Mouse (Mus musculus): Measurements from ENCODE around the gene Wdr48. TPM values are rescaled to one million over a fixed set of nuclear protein-coding genes. Genes with fewer than 3 reads are reported as not detected.

The Wdr48 gene
- polyA plus RNA-seq, 1 experiment from 2014 or later, result 14.3 TPM

GRCm38 (mm10) chr9:119943326-119943725 is 48.6 kb downstream of the Wdr48 start:
- Histone ChIP-seq H3K4me2 (replicated peaks; ENCODE audit: low read depth) (no peak overlapping the region), H3K27ac (ENCODE audit: low read depth, low read length) (no peak overlapping the region), H3K27me3 (replicated peaks; ENCODE audit: control insufficient read depth, insufficient read depth, low read length) (no peaks in the 10 kb centered on the region), H3K36me3 (ENCODE audit: control insufficient read depth, insufficient read depth) (no peaks in the 10 kb centered on the region), H3K9me3 (ENCODE audit: control insufficient read depth) (no peaks in the 10 kb centered on the region), H3K4me1 (replicated peaks; ENCODE audit: control insufficient read depth, insufficient read depth, low read length) (no peaks in the 10 kb centered on the region), H3K4me3 (ENCODE audit: low read depth, low read length) (no peak overlapping the region), H3K9ac (ENCODE audit: low read depth, low read length) (no peak overlapping the region)
- 71% methylated on average over 1 of the region's 1 CpGs for whole genome bisulfite sequencing
- ATAC-seq, result no peak
- TF ChIP-seq CTCF (IDR thresholded peaks at IDR 0.05; ENCODE audit: low read depth), result no peak

- Histone ChIP-seq H3K9me3 (ENCODE audit: control insufficient read depth) (no peaks in the 10 kb centered on the region), H3K27me3 (replicated peaks; ENCODE audit: control insufficient read depth, insufficient read depth, low read length) (no peaks in the 10 kb centered on the region)
- WGBS, result 74% methylated on average over 12 of the region's 12 CpGs
Observed at GRCm38 (mm10) chr9:119945173-119945900, 50.7 kb downstream of the Wdr48 start.

GRCm38 (mm10) chr9:119948804-119949203 is 54.1 kb downstream of the Wdr48 start:
- Histone ChIP-seq H3K4me2 (replicated peaks; ENCODE audit: low read depth) (no peak overlapping the region), H3K4me3 (ENCODE audit: low read depth, low read length) (no peak overlapping the region), H3K4me1 (replicated peaks; ENCODE audit: control insufficient read depth, insufficient read depth, low read length) (no peaks in the 10 kb centered on the region), H3K9ac (ENCODE audit: low read depth, low read length) (no peak overlapping the region), H3K36me3 (ENCODE audit: control insufficient read depth, insufficient read depth) (no peaks in the 10 kb centered on the region), H3K27ac (ENCODE audit: low read depth, low read length) (no peak overlapping the region), H3K9me3 (ENCODE audit: control insufficient read depth) (no peaks in the 10 kb centered on the region), H3K27me3 (replicated peaks; ENCODE audit: control insufficient read depth, insufficient read depth, low read length) (no peaks in the 10 kb centered on the region)
- no peak for TF ChIP-seq CTCF (IDR thresholded peaks at IDR 0.05; ENCODE audit: low read depth)
- WGBS, result 44% methylated on average over 3 of the region's 3 CpGs
- no peak for ATAC-seq

More at GRCm38 (mm10) chr9:119945173-119945900, 50.7 kb downstream of the Wdr48 start:
- ATAC-seq, result no peak
- H3K4me3 ChIP-seq (ENCODE audit: low read depth, low read length), result no peak overlapping the region
- H3K4me2 ChIP-seq (replicated peaks; ENCODE audit: low read depth), result no peak overlapping the region
- no peaks in the 10 kb centered on the region for H3K36me3 ChIP-seq (ENCODE audit: control insufficient read depth, insufficient read depth)
- no peak overlapping the region for H3K27ac ChIP-seq (ENCODE audit: low read depth, low read length)
- H3K4me1 ChIP-seq (replicated peaks; ENCODE audit: control insufficient read depth, insufficient read depth, low read length), result no peaks in the 10 kb centered on the region
- TF ChIP-seq CTCF (IDR thresholded peaks at IDR 0.05; ENCODE audit: low read depth), result peak; percentile 75
- H3K9ac ChIP-seq (ENCODE audit: low read depth, low read length), result no peak overlapping the region

- no peak overlapping the region for H3K4me2 ChIP-seq (replicated peaks; ENCODE audit: low read depth)
- H3K9me3 ChIP-seq (ENCODE audit: control insufficient read depth), result no peaks in the 10 kb centered on the region
- no peak overlapping the region for H3K27ac ChIP-seq (ENCODE audit: low read depth, low read length)
- 56% methylated on average over 6 of the region's 6 CpGs for WGBS
- no peak overlapping the region for H3K4me3 ChIP-seq (ENCODE audit: low read depth, low read length)
- H3K4me1 ChIP-seq (replicated peaks; ENCODE audit: control insufficient read depth, insufficient read depth, low read length), result no peaks in the 10 kb centered on the region
- ATAC-seq, result no peak
- H3K9ac ChIP-seq (ENCODE audit: low read depth, low read length), result no peak overlapping the region
- no peaks in the 10 kb centered on the region for H3K36me3 ChIP-seq (ENCODE audit: control insufficient read depth, insufficient read depth)
- no peaks in the 10 kb centered on the region for H3K27me3 ChIP-seq (replicated peaks; ENCODE audit: control insufficient read depth, insufficient read depth, low read length)
- no peak for TF ChIP-seq CTCF (IDR thresholded peaks at IDR 0.05; ENCODE audit: low read depth)
Observed at GRCm38 (mm10) chr9:119950434-119950833, 55.8 kb downstream of the Wdr48 start.

GRCm38 (mm10) chr9:119951388-119951787 is 56.7 kb downstream of the Wdr48 start:
- H3K27me3 ChIP-seq (replicated peaks; ENCODE audit: control insufficient read depth, insufficient read depth, low read length), result no peaks in the 10 kb centered on the region
- ATAC-seq, result no peak
- H3K4me2 ChIP-seq (replicated peaks; ENCODE audit: low read depth), result no peak overlapping the region
- H3K9ac ChIP-seq (ENCODE audit: low read depth, low read length), result no peak overlapping the region
- no peaks in the 10 kb centered on the region for H3K4me1 ChIP-seq (replicated peaks; ENCODE audit: control insufficient read depth, insufficient read depth, low read length)
- no peaks in the 10 kb centered on the region for H3K9me3 ChIP-seq (ENCODE audit: control insufficient read depth)
- WGBS, result 79% methylated on average over 9 of the region's 9 CpGs
- no peak overlapping the region for H3K27ac ChIP-seq (ENCODE audit: low read depth, low read length)
- no peak for TF ChIP-seq CTCF (IDR thresholded peaks at IDR 0.05; ENCODE audit: low read depth)
- H3K4me3 ChIP-seq (ENCODE audit: low read depth, low read length), result no peak overlapping the region
- H3K36me3 ChIP-seq (ENCODE audit: control insufficient read depth, insufficient read depth), result no peaks in the 10 kb centered on the region

GRCm38 (mm10) chr9:119958835-119959234 is 64.2 kb downstream of the Wdr48 start:
- Histone ChIP-seq H3K27ac (ENCODE audit: low read depth, low read length) (no peak overlapping the region), H3K9ac (ENCODE audit: low read depth, low read length) (no peak overlapping the region), H3K4me2 (replicated peaks; ENCODE audit: low read depth) (no peak overlapping the region), H3K36me3 (ENCODE audit: control insufficient read depth, insufficient read depth) (no peaks in the 10 kb centered on the region), H3K4me1 (replicated peaks; ENCODE audit: control insufficient read depth, insufficient read depth, low read length) (no peaks in the 10 kb centered on the region; the same call in 1 of the 2 replicates), H3K9me3 (ENCODE audit: control insufficient read depth) (no peaks in the 10 kb centered on the region), H3K27me3 (replicated peaks; ENCODE audit: control insufficient read depth, insufficient read depth, low read length) (no peaks in the 10 kb centered on the region), H3K4me3 (ENCODE audit: low read depth, low read length) (no peak overlapping the region)
- WGBS, result 76% methylated on average over 9 of the region's 9 CpGs
- no peak for TF ChIP-seq CTCF (IDR thresholded peaks at IDR 0.05; ENCODE audit: low read depth)
- ATAC-seq, result no peak
